Comparison of ENCODE assay signal across 10 mouse cellular contexts in genomic region chr1:136866481-136867092, GRCm38 (mm10).
A peak's percentile ranks its signal among the peaks of the same experiment; 100 is the strongest.
DNase-seq lines count a peak whose midpoint lies in the region; ATAC-seq and TF ChIP-seq lines count a peak whose summit lies in the region.
"Had no signal": no experiment of that assay in that cellular context is flagged by ENCODE, and none has a peak within 500 bp of the region (broad histone marks: within the 10 kb centered on the region; RNA-seq: fewer than 3 reads in every experiment).

No protein-coding gene starts in this region.

- no peak for TF ChIP-seq EP300 in ES-Bruce4 (IDR thresholded peaks at IDR 0.05; ENCODE audit: insufficient read depth, low read depth, low read length)

- H3K36me3 ChIP-seq in kidney, postnatal 0 days (ENCODE audit: insufficient read depth, low read length) = no peaks in the 10 kb centered on the region
- no peaks in the 10 kb centered on the region for H3K36me3 ChIP-seq in kidney, embryonic 15.5 days
- peaks cover 4% of the 10 kb centered on the region; the same call in 1 of the 2 replicates for H3K36me3 ChIP-seq in ES-Bruce4 (ENCODE audit: control insufficient read depth, insufficient read depth, low read length, poor library complexity, severe bottlenecking)

- intact Hi-C loops in heart, postnatal 25 days (cut with DNase I) = loop anchor here (5.0 to 10.0 kb wide), 2 partner anchors 34 to 358 kb away; no protein-coding TSS in a partner anchor

- H3K4me1 ChIP-seq in kidney, postnatal 0 days (replicated peaks; ENCODE audit: insufficient read depth, low read length) = no peaks in the 10 kb centered on the region
- H3K4me1 ChIP-seq in kidney, embryonic 15.5 days = peaks cover 6% of the 10 kb centered on the region; the same call in 1 of the 2 replicates
- no peaks in the 10 kb centered on the region for H3K4me1 ChIP-seq in ES-Bruce4 (ENCODE audit: control insufficient read depth, insufficient read depth, low read length)
- H3K4me1 ChIP-seq in bone marrow, adult 2 months (ENCODE audit: control insufficient read depth, insufficient read depth, low read length) = no peaks in the 10 kb centered on the region

- peak; percentile 42 for TF ChIP-seq CTCF in kidney, postnatal 0 days (IDR thresholded peaks at IDR 0.05; ENCODE audit: low read depth)
- peak; percentile 62 for TF ChIP-seq CTCF in ES-Bruce4 (IDR thresholded peaks at IDR 0.05; ENCODE audit: low read depth, low read length)
- peak; percentile 23; the same call in 1 of the 2 replicates for TF ChIP-seq CTCF in bone marrow, adult 2 months (IDR thresholded peaks at IDR 0.05; ENCODE audit: control insufficient read depth, insufficient read depth, low read length)

- WGBS in kidney, postnatal 0 days = 80% methylated on average over 9 of the region's 9 CpGs
- 79% methylated on average over 9 of the region's 9 CpGs for WGBS in kidney, embryonic 15.5 days
- 59% methylated on average over 9 of the region's 9 CpGs for WGBS in bone marrow, adult 2 months

- DNase-seq in kidney, postnatal 0 days (ENCODE audit: low spot score) = no peak
- DNase-seq in lung, postnatal 36 days = peak; percentile 44
- no peak for DNase-seq in gastrocnemius, postnatal 4 days (ENCODE audit: low spot score in 2 of 2)
- DNase-seq in c-Kit-positive CD71-positive TER-119-positive erythroid progenitor cells, embryonic 14.5 days (ENCODE audit: low spot score) = no peak
- no peak for DNase-seq in heart, postnatal 25 days (ENCODE audit: low spot score)
- DNase-seq: heart, adult 11 months had no signal

- H3K27me3 ChIP-seq in kidney, postnatal 0 days (ENCODE audit: insufficient read depth, low read length) = no peaks in the 10 kb centered on the region
- no peaks in the 10 kb centered on the region for H3K27me3 ChIP-seq in kidney, embryonic 15.5 days
- no peaks in the 10 kb centered on the region for H3K27me3 ChIP-seq in ES-Bruce4 (ENCODE audit: control insufficient read depth, insufficient read depth, low read length, poor library complexity, severe bottlenecking)

- no peak overlapping the region for H3K4me2 ChIP-seq in kidney, postnatal 0 days (ENCODE audit: low read length)
- no peak overlapping the region for H3K4me2 ChIP-seq in kidney, embryonic 15.5 days

- no peak for ATAC-seq in kidney, postnatal 0 days (replicated peaks; ENCODE audit: low FRiP score, low read depth)
- ATAC-seq in kidney, embryonic 15.5 days (replicated peaks; ENCODE audit: low FRiP score) = no peak
- ATAC-seq: hindbrain, embryonic 16.5 days had no signal

- H3K4me3 ChIP-seq in kidney, postnatal 0 days (replicated peaks; ENCODE audit: low read depth, low read length) = no peak overlapping the region
- no peak overlapping the region for H3K4me3 ChIP-seq in kidney, embryonic 15.5 days (replicated peaks)
- no peak overlapping the region for H3K4me3 ChIP-seq in ES-Bruce4 (ENCODE audit: low read depth, low read length)
- H3K4me3 ChIP-seq in bone marrow, adult 2 months (replicated peaks; ENCODE audit: control insufficient read depth, low read depth, low read length) = no peak overlapping the region

- H3K27ac ChIP-seq in kidney, postnatal 0 days = no peak overlapping the region
- no peak overlapping the region for H3K27ac ChIP-seq in kidney, embryonic 15.5 days
- H3K27ac ChIP-seq in ES-Bruce4 (ENCODE audit: insufficient read depth, low read length) = no peak overlapping the region
- no peak overlapping the region for H3K27ac ChIP-seq in bone marrow, adult 2 months (ENCODE audit: control insufficient read depth, insufficient read depth, low read depth, low read length, poor library complexity)

- no peak overlapping the region for H3K9ac ChIP-seq in kidney, postnatal 0 days (ENCODE audit: low read depth, low read length)
- H3K9ac ChIP-seq in kidney, embryonic 15.5 days = no peak overlapping the region
- H3K9ac ChIP-seq in ES-Bruce4 (ENCODE audit: low read depth, poor library complexity, severe bottlenecking) = no peak overlapping the region

- no peaks in the 10 kb centered on the region for H3K9me3 ChIP-seq in kidney, postnatal 0 days (replicated peaks; ENCODE audit: low read length)
- no peaks in the 10 kb centered on the region for H3K9me3 ChIP-seq in kidney, embryonic 15.5 days (replicated peaks)
- H3K9me3 ChIP-seq in ES-Bruce4 (replicated peaks; ENCODE audit: control insufficient read depth, insufficient read depth, low read length, poor library complexity, severe bottlenecking) = no peaks in the 10 kb centered on the region

- no peak for TF ChIP-seq POLR2A in ES-Bruce4 (IDR thresholded peaks at IDR 0.05; ENCODE audit: insufficient read depth, low read length)
- TF ChIP-seq POLR2A in bone marrow, adult 2 months (IDR thresholded peaks at IDR 0.05; ENCODE audit: borderline replicate concordance, control insufficient read depth, low read depth, low read length) = no peak
